In the genomic region with DNA sequence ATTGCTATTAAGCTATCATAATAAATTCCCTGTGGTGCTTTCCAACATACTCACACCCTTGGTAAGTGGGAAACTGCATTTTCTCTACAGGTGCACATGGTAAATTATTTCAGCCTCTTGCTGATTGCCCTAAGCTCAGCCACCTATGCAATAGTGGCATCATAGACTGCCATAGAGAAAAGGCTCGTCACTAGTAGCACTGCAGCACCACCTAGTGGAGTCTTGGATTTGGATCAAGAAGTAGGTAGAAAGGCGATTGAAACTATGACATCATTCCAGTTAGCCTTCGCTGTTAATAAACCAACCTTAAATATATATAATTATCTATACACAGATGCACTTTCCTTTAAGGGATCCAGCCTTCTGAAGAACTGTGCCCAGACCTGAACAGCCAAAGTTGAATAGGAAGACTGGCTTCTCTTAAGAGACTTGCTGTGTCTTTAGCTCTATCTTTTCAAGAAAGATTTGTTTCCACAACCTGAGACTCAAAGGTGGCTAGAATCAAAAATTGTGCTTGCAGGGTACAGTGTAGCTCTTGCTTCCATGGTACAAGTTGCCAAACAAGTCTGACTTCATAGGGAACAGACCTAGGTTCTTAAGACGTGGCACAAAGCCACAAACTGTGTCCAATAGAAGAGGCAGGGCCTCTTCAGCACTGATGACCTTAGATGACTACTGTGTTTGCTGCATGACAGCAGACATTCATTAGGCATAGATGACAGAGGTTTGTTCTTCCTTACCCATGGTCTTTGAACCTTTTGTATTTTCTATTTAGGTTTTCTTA, we compare ENCODE assay signal across 8 mouse cellular contexts. TPM values are rescaled to one million over a fixed set of nuclear protein-coding genes. Genes with fewer than 3 reads are reported as not detected.
DNase-seq lines count a peak whose midpoint lies in the region; ATAC-seq and TF ChIP-seq lines count a peak whose summit lies in the region.
"Had no signal": no experiment of that assay in that cellular context is flagged by ENCODE, and none has a peak within 500 bp of the region (broad histone marks: within the 10 kb centered on the region; RNA-seq: fewer than 3 reads in every experiment).

No protein-coding gene starts in this region.

- peak; percentile 64 for ATAC-seq in erythroblast, adult 5-6 weeks (replicated peaks; ENCODE audit: low FRiP score, poor library complexity, severe bottlenecking)
- ATAC-seq in hindbrain, embryonic 14.5 days (ENCODE audit: low FRiP score), result 0 out of 2 replicates have a peak, but pooled peaks have one; percentile 59
- peak; percentile 91 for ATAC-seq in megakaryocyte-erythroid progenitor cell, adult 5-6 weeks (replicated peaks; ENCODE audit: low FRiP score, low TSS enrichment, poor library complexity, severe bottlenecking)

- H3K4me2 ChIP-seq in hindbrain, embryonic 14.5 days (replicated peaks), result no peak overlapping the region
- H3K4me2 ChIP-seq: limb, embryonic 13.5 days had no signal

- no peaks in the 10 kb centered on the region for H3K4me1 ChIP-seq in hindbrain, embryonic 14.5 days (replicated peaks; ENCODE audit: control insufficient read depth, insufficient read depth, low read length)
- H3K4me1 ChIP-seq: limb, embryonic 13.5 days had no signal

- no peak overlapping the region for H3K4me3 ChIP-seq in hindbrain, embryonic 14.5 days (replicated peaks; ENCODE audit: low read length)
- H3K4me3 ChIP-seq in left cerebral cortex, adult 2 months, result no peak overlapping the region
- H3K4me3 ChIP-seq: limb, embryonic 13.5 days had no signal

- H3K27me3 ChIP-seq in hindbrain, embryonic 14.5 days (ENCODE audit: control insufficient read depth, insufficient read depth, low read length), result no peaks in the 10 kb centered on the region
- H3K27me3 ChIP-seq: limb, embryonic 13.5 days had no signal

- peak; percentile 43 for DNase-seq in Muller cell, postnatal 12 days (ENCODE audit: inconsistent ontology term)
- DNase-seq in brain, adult 2 months (ENCODE audit: low read depth, low spot score), result peak; percentile 93
- DNase-seq in hindbrain, embryonic 14.5 days (ENCODE audit: low spot score), result peak; percentile 92
- peak; percentile 74 to 77 for DNase-seq in left cerebral cortex, adult 2 months (ENCODE audit: extremely low spot score in 1 of 2, low spot score in 2 of 2)
- peak; percentile 71 for DNase-seq in right cerebral cortex, postnatal 14 days

- WGBS in hindbrain, embryonic 14.5 days, result 33% methylated on average over 4 of the region's 4 CpGs

- no peak overlapping the region for H3K9ac ChIP-seq in hindbrain, embryonic 14.5 days
- H3K9ac ChIP-seq: limb, embryonic 13.5 days had no signal

- TF ChIP-seq CTCF in left cerebral cortex, adult 2 months (IDR thresholded peaks at IDR 0.05), result peak; percentile 93

- H3K9me3 ChIP-seq in hindbrain, embryonic 14.5 days (ENCODE audit: control insufficient read depth, low read length), result no peaks in the 10 kb centered on the region
- H3K9me3 ChIP-seq: limb, embryonic 13.5 days had no signal

- intact Hi-C loops in left cerebral cortex, adult 2 months (cut with DNase I), result loop anchor here (1.0 to 10.0 kb wide), 5 partner anchors 227 to 639 kb away; no protein-coding TSS in a partner anchor

- H3K27ac ChIP-seq in hindbrain, embryonic 14.5 days, result peak overlapping the region; percentile 11; the same call in 1 of the 2 replicates
- 0 out of 2 replicates have a peak overlapping the region, but pooled peaks have one; percentile 36 for H3K27ac ChIP-seq in left cerebral cortex, adult 2 months
- H3K27ac ChIP-seq: limb, embryonic 13.5 days had no signal

- H3K36me3 ChIP-seq in hindbrain, embryonic 14.5 days (replicated peaks; ENCODE audit: control insufficient read depth, insufficient read depth), result peaks cover 70% of the 10 kb centered on the region

RNA-seq across cellular contexts. Expression of a gene that starts 41.4 kb away (rescaled TPM):
- 0.77 TPM in 1 of 2 replicates, not detected in the other for total RNA-seq in erythroblast, adult 5-6 weeks (2015; ENCODE audit: low replicate concordance)
- 0.28 and 0.77 TPM in 2 replicates for total RNA-seq in erythroblast, adult 5-6 weeks (2017; ENCODE audit: low replicate concordance)
- polyA plus RNA-seq in hindbrain, embryonic 14.5 days (2014; fragmentation: Nextera tagmentation; extraction: Ambion mirVana), result 48.9 and 55.1 TPM in 2 replicates
- 10 to 100 TPM; 87.9 to 92.8 TPM for total RNA-seq in left cerebral cortex, adult 2 months (2021)
- 3.3 and 10.0 TPM in 2 replicates for total RNA-seq in megakaryocyte-erythroid progenitor cell, adult 5-6 weeks (2014; fragmentation: Nextera tagmentation)
- total RNA-seq in megakaryocyte-erythroid progenitor cell, adult 5-6 weeks (2017), result 2.1 and 2.5 TPM in 2 replicates

RNA-seq across cellular contexts. Expression of a gene that starts 56.0 kb away (rescaled TPM):
- total RNA-seq in erythroblast, adult 5-6 weeks (2015; ENCODE audit: low replicate concordance), result 0.96 and 7.3 TPM in 2 replicates
- total RNA-seq in erythroblast, adult 5-6 weeks (2017; ENCODE audit: low replicate concordance), result 2.3 and 5.3 TPM in 2 replicates
- 6.0 and 6.8 TPM in 2 replicates for polyA plus RNA-seq in hindbrain, embryonic 14.5 days (2014; fragmentation: Nextera tagmentation; extraction: Ambion mirVana)
- 10 to 100 TPM in 1 of 2 experiments, 1 to 10 TPM in 1; 9.1 to 13.0 TPM for total RNA-seq in left cerebral cortex, adult 2 months (2021)
- total RNA-seq in megakaryocyte-erythroid progenitor cell, adult 5-6 weeks (2014; fragmentation: Nextera tagmentation), result not detected in 2 replicates
- 0.38 TPM in 1 of 2 replicates, not detected in the other for total RNA-seq in megakaryocyte-erythroid progenitor cell, adult 5-6 weeks (2017)

Comparison
In these comparisons a context has a peak if more than half of its experiments do, and no peak if none do; other contexts are left out.
1. DNase-seq: peak in every context shown above with its lines; median percentile 93 in brain, adult 2 months; 92 in hindbrain, embryonic 14.5 days; 76 in left cerebral cortex, adult 2 months; 71 in right cerebral cortex, postnatal 14 days; 43 in Muller cell, postnatal 12 days.
2. RNA of a gene that starts 41.4 kb away (total RNA-seq): 87.9 to 92.8 TPM in left cerebral cortex, adult 2 months; 2.1 to 10.0 TPM in megakaryocyte-erythroid progenitor cell, adult 5-6 weeks and 0.28 to 0.77 TPM in erythroblast, adult 5-6 weeks; every median in the first group is over 4 times any median in the second.
3. Peak in every context shown above with its lines, with median percentiles within 50 percentile points of each other: ATAC-seq.